Mouse (Mus musculus) retina, embryonic 14.5 days (tissue): ENCODE results near the gene Thop1.

ENCODE experiments used
- DNase-seq: peaks from one replicate; pipeline ENCODE4 v3.0.0-alpha.2; 2015; ENCODE audit warnings: low spot score

Gene Thop1

GRCm38 (mm10) chr10:81106113-81106721 lies 36.4 kb downstream of the Thop1 start:
- DNase-seq, result peak; percentile 91

- no peak for DNase-seq
Measured at GRCm38 (mm10) chr10:81112946-81113345, 43.1 kb downstream of the Thop1 start.

GRCm38 (mm10) chr10:81119625-81120024 lies 49.8 kb downstream of the Thop1 start:
- DNase-seq, result no peak

- no peak for DNase-seq
Measured at GRCm38 (mm10) chr10:81120650-81121049, 50.8 kb downstream of the Thop1 start.

GRCm38 (mm10) chr10:81122889-81123288 lies 53.1 kb downstream of the Thop1 start:
- DNase-seq, result no peak

GRCm38 (mm10) chr10:81123500-81123899 lies 53.7 kb downstream of the Thop1 start:
- DNase-seq, result no peak
